Mouse (Mus musculus): ENCODE measurements around the gene Sar1a.

DNA sequence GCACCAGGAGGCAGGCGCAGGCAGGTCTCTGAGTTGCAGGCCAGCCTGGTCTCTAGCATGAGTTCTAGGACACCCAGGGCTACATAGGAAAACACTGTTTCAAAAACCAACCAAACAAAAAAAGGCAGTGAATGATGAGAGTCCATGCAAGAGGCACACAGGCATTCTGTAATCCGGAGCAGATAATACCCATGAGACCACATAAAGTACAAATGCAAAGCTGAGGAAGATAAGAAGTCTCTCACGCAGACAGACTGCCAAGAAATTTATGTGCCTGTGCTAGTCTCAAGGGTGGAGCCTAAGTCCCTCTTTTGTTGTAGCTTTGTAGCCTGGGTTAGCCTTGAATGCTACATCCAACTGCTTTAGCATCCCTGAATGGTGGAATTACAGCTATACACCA, 14.4 kb upstream of the Sar1a start:
- TF ChIP-seq POLR2A (IDR thresholded peaks at IDR 0.05; ENCODE audit: borderline replicate concordance, extremely low read depth, insufficient read depth, insufficient read length, poor library complexity, severe bottlenecking) (no peak), CTCF (IDR thresholded peaks at IDR 0.05; ENCODE audit: borderline replicate concordance, extremely low read depth, insufficient read depth, insufficient read length) (no peak)

All from brain, embryonic 14.5 days (tissue).